Mouse (Mus musculus) mammary gland, adult 2 months (tissue): ENCODE results near the gene Bcas3. TPM values are rescaled to one million over a fixed set of nuclear protein-coding genes. Genes with fewer than 3 reads are reported as not detected.

Source experiments
- polyA plus RNA-seq: library from polyadenylated mRNA; depleted of rRNA; stranded (reverse); fragments of >200 nt; gene quantifications from 2 replicates; pipeline ENCODE4 v1.2.3, GENCODE M21; 2012; ENCODE audit warnings: low replicate concordance; rRNA removed

The Bcas3 gene
- polyA plus RNA-seq: 32.5 and 41.2 TPM in 2 replicates

GRCm38 (mm10) chr11:85352539-85353380 is at the start of gene Bcas3:
Gene Bcas3 (plus strand): TSS chr11:85353167.

GRCm38 (mm10) chr11:85310713-85311574 is 42.0 kb upstream of the Bcas3 start, which contains the start of gene Ppm1d:
Gene Ppm1d (plus strand): TSS chr11:85311244.

GRCm38 (mm10) chr11:85832231-85832924 is 479.4 kb downstream of the Bcas3 start, which contains the start of gene Tbx2:
Gene Tbx2 (plus strand): TSS chr11:85832551.

GRCm38 (mm10) chr11:85850233-85850632 is 497.3 kb downstream of the Bcas3 start, which contains the start of gene Gm11444:
Gene Gm11444 (minus strand): TSS chr11:85850333.

Other genes with a start within 250 kb of the Bcas3 start
- gene Usp32, start 213.0 kb upstream of the Bcas3 start, polyA plus RNA-seq: 2.7 and 5.8 TPM in 2 replicates
- not detected in 2 replicates for gene 1700125H20Rik, start 182.8 kb upstream of the Bcas3 start, polyA plus RNA-seq
- 10.5 and 11.8 TPM in 2 replicates for gene Appbp2, start 118.0 kb upstream of the Bcas3 start, polyA plus RNA-seq
- gene Ppm1d, start 41.9 kb upstream of the Bcas3 start, polyA plus RNA-seq: 6.1 and 7.1 TPM in 2 replicates